Mouse (Mus musculus) testis, postnatal 14 days (tissue): ENCODE measurements around the gene Slc10a7.

Experiments
- DNase-seq: peaks from one replicate; pipeline ENCODE4 v3.0.0; 2021; ENCODE audit warnings: low spot score

Gene Slc10a7

DNA sequence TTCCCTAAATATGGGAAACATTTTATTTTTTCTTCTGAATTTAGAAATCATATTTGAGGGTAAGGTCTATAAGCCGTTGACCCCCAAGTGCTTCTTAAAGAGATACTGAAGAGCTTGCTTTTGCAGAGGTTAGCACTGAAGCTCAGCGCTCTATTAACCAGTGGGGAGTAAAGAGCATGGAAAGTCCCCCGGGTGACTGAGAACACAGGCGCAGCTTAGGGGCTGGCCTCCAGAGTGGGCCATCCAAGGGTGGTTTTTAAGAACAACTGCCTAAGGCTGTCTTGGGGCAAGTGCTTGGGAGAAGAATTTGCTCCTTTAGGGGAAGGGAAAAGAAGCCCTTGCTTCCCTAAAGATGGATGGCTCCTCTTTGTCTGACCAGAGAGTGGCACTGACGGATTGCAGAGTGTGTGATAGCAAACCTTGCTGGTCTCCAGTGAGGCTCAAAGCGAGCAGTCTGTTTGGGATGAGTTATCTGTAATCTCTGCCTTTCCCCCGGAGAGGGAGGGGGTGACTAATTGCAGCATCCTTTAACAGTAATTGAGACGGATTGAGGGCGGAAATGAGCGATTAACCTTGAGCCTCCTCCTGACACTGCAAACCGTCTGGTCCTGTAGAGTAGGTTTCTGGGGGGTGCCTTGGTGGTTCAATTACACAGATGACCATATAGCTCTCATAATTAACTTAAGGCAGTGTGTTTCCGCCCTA lies 115.7 kb downstream of the Slc10a7 start:
- no peak for DNase-seq

DNA sequence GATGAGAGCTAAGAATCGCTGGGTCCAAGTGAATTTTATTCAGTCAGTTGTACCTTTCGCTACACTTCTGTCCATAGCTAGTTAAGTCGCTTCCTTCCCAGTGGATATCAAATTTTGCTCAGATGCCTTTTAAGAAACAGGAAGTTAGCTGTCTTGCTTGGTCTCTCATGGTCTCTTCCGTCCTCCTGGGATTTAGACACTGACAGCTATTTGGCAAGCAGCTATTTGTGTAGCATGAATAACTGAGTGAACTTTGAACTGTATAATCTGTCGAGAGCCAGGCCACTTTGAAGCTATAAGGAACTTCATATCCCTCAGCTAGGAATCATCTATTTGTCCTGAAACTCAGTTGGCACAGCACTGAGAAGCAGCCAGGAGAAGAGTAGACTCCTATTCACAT lies 117.5 kb downstream of the Slc10a7 start:
- no peak for DNase-seq

DNA sequence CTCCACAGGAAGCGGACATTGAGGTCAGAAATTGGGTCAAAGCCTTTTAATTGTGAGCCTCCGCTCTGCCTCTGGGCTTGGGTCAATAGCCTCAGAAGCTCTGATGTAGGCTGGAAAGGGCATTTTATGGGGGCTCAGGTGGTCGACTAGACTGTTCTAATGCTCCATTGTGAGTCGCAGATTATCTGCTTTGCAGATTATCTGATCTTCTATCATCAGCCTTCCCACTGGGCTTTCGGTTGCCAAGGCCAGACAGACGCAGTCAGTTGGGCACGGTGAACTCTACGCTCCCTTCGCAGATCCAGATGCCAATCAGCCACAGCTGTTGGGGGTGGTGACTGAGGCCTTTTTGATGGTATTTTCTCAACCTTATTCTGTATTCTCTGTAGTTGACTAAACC lies 118.6 kb downstream of the Slc10a7 start:
- no peak for DNase-seq

DNA sequence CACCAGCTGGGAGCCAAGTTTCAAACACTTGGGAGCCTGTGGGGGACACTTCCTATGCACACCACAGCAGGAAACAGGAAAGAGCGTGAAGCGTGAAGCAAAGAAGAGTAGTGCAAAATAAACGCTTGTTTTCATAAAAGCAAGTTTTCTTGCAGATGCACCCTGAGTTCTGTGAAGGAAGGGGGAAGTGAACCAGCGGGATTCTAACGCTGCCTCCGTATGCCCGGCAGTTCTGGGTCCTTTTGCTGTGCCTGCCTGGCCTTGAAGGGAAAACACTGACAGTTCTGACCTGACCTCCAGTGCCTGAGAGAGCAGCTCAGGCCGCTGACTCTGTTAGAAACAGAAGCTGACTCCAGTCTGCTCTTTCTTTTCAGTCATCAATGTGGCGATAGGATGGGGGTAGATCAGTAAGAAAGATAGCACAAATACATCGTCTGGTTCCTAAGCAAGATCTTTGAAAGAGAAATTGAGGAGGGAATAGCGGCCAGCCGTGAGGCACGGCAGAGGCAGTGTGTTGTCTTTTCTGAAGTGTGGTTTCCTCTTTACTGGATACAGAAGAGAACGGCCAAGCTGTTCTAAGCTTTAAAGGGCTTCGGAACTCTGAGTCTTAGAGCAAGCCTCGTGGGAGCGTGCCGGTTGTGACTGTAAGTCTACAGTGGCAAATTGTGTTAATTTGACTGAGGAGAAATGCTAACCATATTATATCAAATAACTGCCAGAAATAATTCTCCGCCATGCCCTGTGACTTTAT lies 121.4 kb downstream of the Slc10a7 start:
- no peak for DNase-seq

DNA sequence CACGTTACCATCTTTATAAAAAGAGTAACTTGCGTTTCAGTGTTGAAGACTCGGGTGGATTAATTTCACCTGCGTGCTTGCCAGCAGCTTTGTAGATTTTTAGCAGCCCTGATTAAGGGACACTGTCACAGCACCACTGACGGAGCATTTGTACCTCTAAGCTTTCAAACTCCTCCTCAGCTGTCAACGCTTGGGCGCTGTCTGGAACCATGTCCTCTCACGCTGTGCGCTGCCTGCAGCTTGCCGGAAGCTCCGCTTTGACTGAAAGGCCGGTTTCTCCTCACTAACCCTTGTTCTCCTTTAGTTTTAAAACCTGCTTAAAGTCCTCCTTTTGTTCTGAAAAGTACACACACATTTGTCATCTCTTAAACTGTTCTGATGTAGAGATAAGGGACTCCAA lies 123.9 kb downstream of the Slc10a7 start:
- DNase-seq = no peak

DNA sequence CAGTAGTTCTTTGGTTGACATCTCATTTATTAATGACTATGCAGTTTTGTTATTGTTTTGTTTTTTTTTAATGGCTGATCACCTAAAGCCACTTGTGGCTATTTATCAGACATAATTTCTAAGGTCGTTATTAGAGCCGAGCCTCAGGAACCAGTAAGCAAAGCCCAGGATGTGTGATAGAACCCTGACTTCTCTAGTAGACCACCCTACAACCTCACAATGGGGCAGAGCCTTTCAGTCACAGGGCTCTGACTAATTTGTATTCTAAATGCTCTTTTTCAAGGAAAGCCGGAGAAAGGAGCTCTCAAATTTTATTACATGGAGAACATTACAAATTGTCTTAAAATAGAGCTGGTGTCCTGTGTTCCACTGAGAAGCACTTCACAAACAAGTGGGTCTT lies 124.9 kb downstream of the Slc10a7 start:
- no peak for DNase-seq

DNA sequence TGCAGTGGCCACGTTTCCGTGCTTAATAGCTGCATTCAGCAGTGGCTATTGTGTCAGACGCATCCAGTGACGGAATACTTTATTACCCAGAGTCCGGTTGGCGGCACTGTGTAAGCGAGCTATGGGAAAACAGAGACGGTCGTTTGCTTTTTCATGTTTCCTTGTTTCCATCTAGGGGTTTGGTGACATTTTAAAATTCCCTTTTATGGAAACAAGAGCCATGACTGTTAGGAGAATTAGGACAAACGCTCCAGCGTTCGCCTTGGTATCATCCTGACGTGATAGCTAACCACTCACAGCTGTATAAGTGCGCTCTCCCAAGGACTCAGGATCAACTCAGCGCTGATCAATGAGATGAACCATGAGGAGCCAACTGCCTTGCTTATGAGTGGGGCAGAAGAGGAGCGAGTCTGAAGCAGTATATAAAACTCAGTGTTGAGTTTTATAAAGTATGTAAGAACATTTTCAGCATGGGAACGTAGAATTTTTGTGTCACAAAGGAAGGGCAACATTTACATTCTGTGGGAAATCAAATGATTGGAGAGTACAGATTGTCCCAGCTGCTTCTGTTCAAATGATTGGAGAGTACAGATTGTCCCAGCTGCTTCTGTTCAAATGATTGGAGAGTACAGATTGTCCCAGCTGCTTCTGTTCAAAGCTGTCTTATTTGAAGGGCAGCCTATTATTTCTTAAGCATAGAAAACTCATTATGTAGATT lies 125.5 kb downstream of the Slc10a7 start:
- DNase-seq = no peak

DNA sequence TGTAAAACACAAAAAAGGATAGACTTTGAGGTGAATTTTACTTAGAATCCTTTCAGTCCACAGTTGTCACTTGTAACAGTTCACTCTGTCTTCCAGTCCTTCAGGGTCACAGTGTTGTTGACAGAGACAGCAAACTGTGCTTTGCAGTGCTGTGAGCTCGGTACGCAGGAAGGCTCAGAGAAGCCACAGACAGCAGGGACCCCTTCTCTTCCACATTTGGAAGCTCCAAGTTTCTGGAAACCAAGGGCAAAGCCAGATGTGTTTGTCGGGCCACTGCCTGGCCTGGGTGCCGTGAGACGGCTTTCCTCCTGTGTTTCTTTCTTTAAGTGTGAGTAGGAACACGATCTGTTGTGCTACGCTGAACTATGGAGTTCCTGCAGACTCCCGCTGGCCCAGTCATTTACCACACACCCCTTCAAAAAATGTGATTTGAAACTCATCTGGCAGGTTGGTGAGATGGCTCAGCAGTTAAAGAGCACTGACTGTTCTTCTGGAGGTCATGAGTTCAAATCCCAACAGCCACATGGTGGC lies 126.2 kb downstream of the Slc10a7 start:
- DNase-seq = no peak

DNA sequence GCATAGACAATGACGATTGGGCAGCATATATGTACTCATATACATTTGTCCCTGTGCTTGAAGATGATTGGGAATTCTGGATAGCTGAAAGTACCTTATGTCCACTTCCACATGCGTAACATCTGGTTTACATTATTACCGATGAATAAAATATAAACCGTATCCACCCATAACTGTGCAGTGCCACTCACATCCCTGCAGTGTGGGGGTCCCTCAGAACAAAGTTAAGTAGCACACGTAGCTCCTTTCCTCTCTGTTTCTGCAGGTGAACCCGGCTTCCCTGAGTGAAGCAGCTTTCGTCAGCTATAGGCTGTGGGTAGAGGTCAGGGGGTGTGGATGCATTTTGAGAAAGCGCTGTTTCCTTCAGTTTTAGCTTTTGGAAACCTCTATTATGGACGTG lies 132.8 kb downstream of the Slc10a7 start:
- no peak for DNase-seq

DNA sequence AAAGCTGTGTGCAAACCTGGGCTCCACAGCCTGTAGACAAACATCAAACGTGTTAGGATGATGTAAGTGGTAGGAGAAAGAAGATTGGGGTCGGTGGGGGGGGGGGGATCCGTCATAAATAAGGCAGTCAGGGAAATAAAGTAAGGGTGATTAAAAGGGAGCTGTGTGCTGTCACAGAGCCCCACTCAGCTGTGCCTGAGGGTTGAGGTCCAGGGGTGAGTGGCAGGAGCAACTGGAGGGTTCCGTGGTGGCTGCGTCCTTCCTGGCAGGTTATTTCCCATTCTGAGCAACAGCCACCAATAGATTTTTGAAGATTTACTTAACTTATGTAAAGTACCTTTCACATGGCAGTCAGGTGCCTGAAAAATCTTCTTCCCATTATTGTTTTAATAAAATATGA lies 133.2 kb downstream of the Slc10a7 start:
- DNase-seq = no peak

DNA sequence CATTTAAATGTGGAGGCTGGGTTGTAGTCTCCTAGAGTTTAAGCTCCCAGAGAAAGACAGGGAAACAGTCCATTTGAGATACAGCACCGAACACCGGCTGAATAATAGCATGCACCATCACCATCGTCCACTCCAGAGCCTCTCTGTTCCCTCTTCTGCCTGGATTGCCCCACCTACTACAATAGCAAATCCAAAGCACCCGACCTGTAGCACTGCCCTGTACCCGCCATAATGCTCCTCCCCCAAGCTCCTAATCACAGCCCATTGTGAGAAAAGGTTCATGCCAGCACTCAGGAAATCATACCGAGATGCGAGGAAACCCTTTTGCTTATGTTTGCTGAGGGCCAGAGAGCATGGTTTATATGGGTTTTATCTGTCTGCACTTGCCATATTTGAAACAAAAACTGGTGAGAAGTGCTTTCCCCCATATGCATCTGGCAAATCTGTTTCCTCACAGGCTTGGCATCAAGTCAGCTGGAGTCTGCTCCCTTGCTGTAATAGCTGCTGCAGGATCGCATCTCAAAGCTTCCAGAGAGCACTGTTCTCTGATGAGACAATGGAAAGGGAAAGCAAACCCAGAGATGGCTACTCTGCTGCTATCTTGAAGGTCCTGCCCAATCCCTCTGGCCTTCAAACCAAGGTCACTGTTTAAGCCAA lies 138.0 kb downstream of the Slc10a7 start:
- no peak for DNase-seq

DNA sequence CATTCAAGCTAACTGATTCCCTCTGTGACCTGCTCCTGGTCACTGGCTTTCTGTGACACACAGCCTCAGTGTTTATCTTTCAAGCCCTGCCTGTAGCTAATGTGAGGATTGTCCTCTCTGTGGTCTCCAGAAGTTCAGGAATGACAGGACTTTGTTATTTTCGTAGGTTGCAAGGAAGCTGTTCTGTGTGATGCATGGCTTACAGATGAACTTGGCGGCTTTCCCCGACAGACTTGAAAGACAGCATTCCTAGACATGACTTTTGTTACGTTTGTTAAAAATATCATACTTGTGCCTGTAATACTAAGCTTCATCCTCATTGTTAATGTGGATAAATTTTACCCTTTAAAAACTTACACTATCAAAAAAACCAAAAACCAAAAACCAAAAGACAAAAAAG lies 138.7 kb downstream of the Slc10a7 start:
- no peak for DNase-seq

DNA sequence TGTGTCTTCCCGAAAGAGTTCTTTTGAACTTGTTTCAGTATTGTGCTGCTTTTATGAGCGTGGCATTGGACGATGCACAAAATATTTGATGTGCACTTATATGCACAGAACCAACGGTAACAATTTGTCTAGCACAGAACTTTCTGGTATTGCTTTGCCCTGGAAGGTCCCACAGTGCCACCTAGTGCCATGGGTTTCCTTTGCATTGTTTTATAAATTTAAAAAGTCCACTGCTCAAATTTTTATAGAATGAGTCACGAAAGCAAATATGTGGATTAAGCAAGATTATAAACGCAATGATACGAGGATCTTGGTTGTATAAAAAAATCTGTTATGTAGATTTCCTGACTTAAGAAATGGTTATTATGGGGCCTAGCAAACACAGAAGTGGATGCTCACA lies 139.8 kb downstream of the Slc10a7 start:
- DNase-seq = no peak

DNA sequence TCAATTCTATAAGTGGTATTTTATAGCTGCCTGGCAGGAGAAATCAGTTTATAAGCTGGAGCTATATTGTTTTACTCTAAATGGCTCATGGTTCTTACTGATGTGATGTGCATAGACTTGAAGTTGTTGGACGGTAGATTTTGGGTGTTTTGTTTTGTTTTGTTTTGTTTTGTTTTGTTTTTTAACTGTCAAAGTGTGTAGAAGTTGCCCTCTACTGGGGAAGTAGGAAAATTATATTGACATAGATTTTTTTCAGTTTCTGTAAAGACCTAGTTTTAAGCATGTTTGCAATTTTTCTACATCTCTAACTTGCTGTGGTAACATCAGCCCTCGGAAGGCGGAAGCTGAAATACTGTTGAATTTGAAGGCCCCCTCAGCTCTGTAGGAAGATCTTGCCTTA lies 142.5 kb downstream of the Slc10a7 start:
- no peak for DNase-seq

DNA sequence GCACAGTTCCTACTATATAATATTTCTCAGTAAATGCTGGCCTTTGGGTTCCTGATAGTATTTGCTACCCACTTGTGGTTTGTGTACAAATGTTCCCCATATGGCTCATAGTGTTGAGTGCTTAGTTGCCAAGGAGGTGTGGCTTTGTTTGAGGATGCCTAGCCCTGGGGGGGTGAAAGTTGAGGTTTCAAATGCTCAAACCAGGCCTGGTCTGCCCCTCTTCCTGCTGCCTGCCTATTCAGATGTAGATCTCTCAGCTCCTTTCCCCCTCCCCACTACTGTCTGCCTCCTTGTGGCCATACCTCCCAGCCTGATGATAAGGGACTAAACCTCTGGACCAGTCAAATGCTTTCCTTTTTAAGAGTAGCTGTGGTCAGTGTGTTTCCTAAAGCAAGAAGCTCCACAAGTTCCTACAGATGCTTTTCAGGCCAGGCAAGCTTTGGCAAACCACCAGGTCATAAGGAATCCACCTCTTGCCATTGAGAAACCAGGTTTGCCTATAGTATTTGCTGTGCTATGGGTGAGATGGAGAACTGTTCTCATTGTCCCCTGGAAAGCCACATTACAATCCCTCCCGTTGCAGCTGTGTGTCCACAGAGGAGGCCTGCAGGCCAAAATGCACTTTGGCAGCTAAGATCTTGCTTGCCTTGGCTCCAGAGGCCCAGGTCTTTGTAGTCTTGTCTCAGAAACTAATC lies 146.4 kb downstream of the Slc10a7 start:
- DNase-seq = no peak

DNA sequence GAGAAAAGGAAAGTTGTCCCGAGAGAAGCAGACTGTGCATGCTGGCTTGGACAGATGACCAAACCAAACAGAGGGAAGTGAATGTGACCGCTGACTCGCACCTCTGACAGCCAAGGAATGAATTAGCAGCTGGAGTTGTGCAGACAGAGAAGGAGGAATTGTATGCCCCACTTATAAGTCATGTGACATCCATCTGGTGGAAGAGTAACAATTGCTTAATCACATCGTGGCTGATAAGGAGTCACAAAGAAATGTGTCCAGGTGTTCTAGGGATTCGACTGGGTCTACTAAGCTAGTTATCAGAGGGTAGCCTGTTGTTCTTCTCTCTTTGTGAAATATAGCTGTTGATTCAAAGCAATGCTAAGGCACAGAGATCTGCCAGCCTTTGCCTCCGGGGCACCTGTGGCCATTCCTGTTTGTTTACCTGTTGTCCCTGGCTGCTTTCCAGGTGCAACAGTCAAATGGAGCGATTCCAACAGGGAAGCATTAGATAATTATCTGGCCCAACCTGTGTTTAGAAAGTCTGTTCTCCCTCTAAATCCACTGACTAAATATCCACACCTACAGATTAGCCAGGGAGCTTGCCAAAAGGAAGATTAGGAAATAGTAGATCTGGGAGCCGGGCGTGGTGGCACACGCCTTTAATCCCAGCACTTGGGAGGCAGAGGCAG lies 147.7 kb downstream of the Slc10a7 start:
- no peak for DNase-seq

DNA sequence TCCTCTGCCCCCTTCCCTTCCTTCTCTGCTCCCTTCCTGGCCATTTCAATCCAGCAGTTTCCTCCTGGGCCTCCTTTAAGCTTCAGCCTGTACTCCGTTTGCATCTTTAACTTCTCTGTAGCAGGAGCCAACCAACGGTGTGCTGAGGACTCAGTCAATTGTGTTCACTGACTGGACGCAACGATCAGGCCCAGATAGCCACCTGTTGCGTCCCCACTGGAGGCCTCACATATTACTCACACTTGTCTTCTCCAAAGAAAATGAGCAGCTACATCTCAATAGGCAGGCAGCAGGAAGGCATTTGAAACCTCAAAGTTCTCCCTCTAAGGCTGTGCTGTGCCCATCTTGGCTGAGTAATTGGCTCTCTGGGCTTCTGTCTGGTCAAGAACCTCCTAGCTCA lies 149.0 kb downstream of the Slc10a7 start:
- no peak for DNase-seq

DNA sequence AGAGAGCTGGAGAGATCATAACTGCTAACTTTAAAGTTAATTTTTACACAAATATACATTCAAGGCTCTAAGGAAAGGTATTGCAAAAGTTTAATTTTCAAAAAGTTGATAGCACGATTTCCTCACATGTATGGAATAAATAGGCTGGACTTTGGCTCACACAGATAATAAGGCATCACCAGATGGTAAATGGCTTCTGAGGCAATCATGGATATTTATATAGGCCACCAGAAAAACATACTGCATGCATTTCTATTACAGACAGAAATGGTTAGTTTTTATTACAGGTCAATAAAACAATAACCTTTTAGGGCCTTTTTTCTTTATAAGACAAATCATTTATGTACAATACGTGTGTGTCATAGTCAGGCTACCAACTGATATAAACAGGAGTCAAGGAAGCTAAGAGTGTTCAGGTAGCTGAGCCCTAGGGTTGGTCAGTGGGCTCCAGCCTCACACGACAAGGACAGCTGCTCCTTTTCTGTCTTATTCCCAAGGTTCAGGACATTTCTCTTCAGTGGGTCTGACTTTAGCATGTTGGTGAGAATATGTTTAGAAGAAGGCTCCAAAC lies 150.6 kb downstream of the Slc10a7 start:
- DNase-seq = no peak

DNA sequence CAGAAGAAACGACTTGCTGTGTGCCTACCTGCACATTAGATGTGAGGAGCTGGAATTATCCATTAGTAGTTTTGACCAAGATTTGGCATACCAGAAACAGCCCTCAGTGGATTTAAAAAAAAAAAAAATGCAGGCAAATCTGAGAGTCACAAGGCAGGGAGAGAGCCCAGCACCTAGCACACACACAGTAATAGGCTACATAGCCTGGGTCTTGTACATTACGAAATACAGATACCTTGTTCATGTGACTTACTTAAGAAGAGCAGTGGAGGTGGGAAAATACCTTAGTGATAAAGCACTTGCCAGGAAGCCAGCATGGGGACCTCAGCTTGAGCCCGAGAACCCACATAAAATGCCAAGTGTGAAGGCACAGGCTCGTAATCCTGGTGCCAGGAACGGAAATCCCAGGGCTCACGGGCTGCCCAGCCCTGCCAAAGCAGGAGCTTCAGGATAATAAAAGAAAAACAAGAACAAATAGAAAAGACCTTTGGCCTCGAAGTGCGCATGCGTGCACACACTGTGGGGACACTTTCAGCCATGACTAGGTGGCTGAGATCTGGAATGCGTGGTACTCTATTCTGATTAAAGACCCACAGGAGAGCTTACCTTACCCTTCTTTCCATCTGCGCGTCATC lies 155.3 kb downstream of the Slc10a7 start:
- DNase-seq = no peak

DNA sequence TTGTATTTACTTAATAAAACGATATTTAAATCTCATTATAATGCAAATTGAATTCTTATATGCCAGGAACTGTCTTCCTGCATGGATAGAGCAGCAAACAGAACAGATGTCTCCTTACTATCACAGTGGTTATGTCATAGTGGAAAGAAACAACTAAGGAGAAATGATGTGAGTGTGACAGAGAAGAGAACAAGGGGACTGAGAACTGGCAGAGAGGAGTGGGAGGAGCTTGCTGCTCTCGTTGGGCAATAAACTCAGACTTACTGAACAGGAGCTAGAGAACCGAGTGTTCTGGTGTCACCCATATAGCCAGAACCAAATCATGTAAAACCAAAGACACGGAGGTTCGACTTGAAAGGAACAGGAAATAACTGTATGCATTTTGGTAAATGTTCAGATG lies 158.3 kb downstream of the Slc10a7 start:
- no peak for DNase-seq
